Mouse (Mus musculus) midbrain, embryonic 16.5 days (tissue): ENCODE measurements around the gene Cx3cr1. TPM values are rescaled to one million over a fixed set of nuclear protein-coding genes. Genes with fewer than 3 reads are reported as not detected.

ENCODE experiments used
- ATAC-seq: fragments of 200-750 bp; cut with Nextera tagmentation; 2 replicates; pipeline ENCODE4 v1.8.0; 2017; ENCODE audit warnings: moderate TSS enrichment
- H3K27ac ChIP-seq: fragments of 300-500 bp; sonication (generic); 2 replicates; pipeline ENCODE4 v1.5.1; 2014; ENCODE audit warnings: mild to moderate bottlenecking, low read length, mixed read lengths
- H3K27me3 ChIP-seq: fragments of 300-500 bp; sonication (generic); 2 replicates; pipeline ENCODE4 v1.6.1; 2014; ENCODE audit warnings: low read depth, low read length, mixed read lengths; ENCODE audit not compliant: control insufficient read depth, insufficient read depth
- H3K36me3 ChIP-seq: fragments of 300-500 bp; sonication (generic); 2 replicates; pipeline ENCODE4 v1.6.1; 2014; ENCODE audit warnings: mild to moderate bottlenecking, low read length, moderate library complexity, mixed read lengths; ENCODE audit not compliant: control insufficient read depth, insufficient read depth
- H3K4me1 ChIP-seq: fragments of 300-500 bp; sonication (generic); 2 replicates; pipeline ENCODE4 v1.6.1; 2014; ENCODE audit warnings: mild to moderate bottlenecking, low read length, mixed read lengths; ENCODE audit not compliant: control insufficient read depth, insufficient read depth
- H3K4me2 ChIP-seq: fragments of 300-500 bp; sonication (generic); 2 replicates; pipeline ENCODE4 v1.6.1; 2014; ENCODE audit warnings: mild to moderate bottlenecking, low read length, mixed read lengths
- H3K4me3 ChIP-seq: fragments of 300-500 bp; sonication (generic); 2 replicates; pipeline ENCODE4 v1.5.1; 2014; ENCODE audit warnings: low read depth, mild to moderate bottlenecking, low read length, moderate library complexity, mixed read lengths
- H3K9ac ChIP-seq: fragments of 300-500 bp; sonication (generic); 2 replicates; pipeline ENCODE4 v1.6.1; 2014; ENCODE audit warnings: low read depth, low read length, mixed read lengths
- H3K9me3 ChIP-seq: fragments of 300-500 bp; sonication (generic); replicated peaks from 2 replicates; pipeline ENCODE4 v1.6.1; 2014; ENCODE audit warnings: mild to moderate bottlenecking, low read length, mixed read lengths; ENCODE audit not compliant: control insufficient read depth, poor library complexity, severe bottlenecking
- WGBS: fragments of 180-500 bp; shearing (Covaris S2); extraction: QIAGEN DNeasy Blood & Tissue Kit; methylation state at CpG from one replicate; pipeline ENCODE4 v1.1.7; 2014; 5-methylcytosine and 5-hydroxymethylcytosine counted together
- polyA plus RNA-seq: library from polyadenylated mRNA; unstranded; fragments of >200 nt; fragmentation: Nextera tagmentation; extraction: Ambion mirVana; gene quantifications from 2 replicates; pipeline ENCODE4 v1.2.1, GENCODE M21; 2015

Gene Cx3cr1
- polyA plus RNA-seq, 1 experiment from 2014 or later, result 8.0 TPM

DNA sequence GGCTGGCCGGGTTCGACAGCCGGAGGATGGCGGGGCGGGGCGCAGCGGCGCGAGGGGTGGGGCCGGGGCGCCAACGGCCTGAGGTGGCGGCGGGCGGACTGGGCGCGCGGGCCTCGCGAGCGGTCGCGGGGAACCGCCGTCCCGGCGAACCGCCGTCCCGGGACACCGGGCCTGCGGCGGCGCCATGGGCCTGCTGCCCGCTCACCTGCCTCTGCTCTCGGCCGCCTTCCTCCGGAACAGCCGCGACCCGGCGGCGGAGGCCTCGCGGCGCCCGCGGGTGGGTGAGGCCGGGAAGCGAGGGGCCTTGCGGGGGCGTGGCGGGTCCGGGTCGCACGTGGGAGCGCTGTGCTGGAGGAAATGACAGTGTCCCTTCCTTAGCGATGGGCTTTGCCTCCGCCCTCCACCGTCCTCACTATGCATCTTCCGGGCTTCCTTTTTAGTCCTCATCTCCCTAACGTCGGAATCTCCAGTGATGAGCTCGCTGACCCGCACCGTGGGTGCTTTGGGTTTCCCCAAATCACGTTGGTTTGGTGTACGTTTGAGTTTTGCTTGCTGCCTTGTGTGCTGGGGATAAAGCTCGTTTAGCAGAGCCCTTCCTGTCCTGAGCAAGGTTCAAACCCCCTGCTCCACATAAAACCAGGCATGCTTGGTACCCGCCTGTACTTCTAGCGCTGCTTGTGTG is 174.5 kb downstream of the Cx3cr1 start:
- 1% methylated on average over 51 of the region's 71 CpGs for WGBS
- Histone ChIP-seq H3K4me1 (peaks cover 15% of the 10 kb centered on the region), H3K27ac (peak overlapping the region; percentile 86), H3K4me2 (peak overlapping the region; percentile 99), H3K9ac (peak overlapping the region; percentile 80), H3K27me3 (no peaks in the 10 kb centered on the region; the same call in 1 of the 2 replicates), H3K4me3 (peak overlapping the region; percentile 94), H3K9me3 (no peaks in the 10 kb centered on the region), H3K36me3 (no peaks in the 10 kb centered on the region)
- peak; percentile 77 for ATAC-seq

DNA sequence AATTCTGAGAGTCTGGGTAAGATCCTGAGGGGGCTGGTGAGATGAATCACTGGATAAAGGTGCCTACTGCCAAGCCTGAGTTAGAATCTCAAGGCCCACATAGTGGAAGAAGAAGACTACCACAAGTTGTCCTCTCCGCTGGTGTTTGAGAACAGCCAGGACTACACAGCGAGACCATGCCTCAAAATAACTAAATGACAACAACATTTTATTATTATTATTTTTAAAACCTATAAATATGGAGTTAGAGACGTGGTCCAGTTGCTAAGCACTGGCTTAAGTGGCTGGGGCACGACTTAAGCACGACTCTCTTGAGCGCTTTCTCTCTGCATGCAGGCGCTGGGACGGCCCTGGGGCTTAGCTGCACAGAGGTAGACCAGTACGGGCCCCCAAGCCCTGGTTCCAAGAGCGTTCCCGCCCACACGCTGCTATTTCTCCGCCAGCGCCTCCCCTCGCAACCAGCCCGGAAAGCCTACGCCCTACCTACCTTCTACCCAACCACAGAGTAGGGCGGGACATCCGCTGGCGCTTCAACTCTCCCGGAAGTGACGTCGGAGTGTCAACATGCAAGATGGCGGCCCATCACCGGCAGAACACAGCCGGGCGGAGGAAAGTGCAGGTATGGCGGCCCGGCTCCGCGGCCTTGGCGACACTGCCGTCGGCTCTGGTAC is 175.2 kb downstream of the Cx3cr1 start, which contains the start of gene Wdr48:
Wdr48 (plus strand) TSS at position 540 of the 671 bp plus-strand sequence.
- Histone ChIP-seq H3K4me1 (peaks cover 15% of the 10 kb centered on the region), H3K9ac (peak within 1 kb of the TSS; percentile 80), H3K27me3 (no peaks in the 10 kb centered on the region; the same call in 1 of the 2 replicates), H3K36me3 (no peaks in the 10 kb centered on the region), H3K27ac (peak within 1 kb of the TSS; percentile 86), H3K4me2 (peak within 1 kb of the TSS; percentile 99), H3K9me3 (no peaks in the 10 kb centered on the region), H3K4me3 (peak within 1 kb of the TSS; percentile 94)
- peak; percentile 98 for ATAC-seq
- WGBS, result 4% methylated on average over 34 of the region's 34 CpGs

DNA sequence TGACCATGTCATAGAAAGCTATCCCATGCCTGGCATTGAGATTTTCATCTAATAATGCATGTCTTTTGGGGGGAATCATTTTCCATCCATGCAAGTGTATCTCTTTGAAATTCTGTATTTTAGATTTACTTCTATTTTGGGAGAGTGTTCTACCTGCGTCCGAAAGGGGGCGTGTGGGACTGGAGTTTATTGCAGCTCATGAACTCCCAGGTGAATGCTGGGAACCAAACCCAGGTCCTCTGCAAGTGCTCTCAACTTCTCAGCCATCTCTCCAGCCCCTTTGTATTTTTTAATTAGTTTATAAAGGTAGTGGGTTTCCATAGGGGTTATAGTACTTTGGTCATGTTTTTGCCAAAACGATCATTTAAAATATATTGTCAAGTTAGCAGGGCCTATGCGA is 175.8 kb downstream of the Cx3cr1 start:
- Histone ChIP-seq H3K27ac (peak overlapping the region; percentile 86; the same call in 1 of the 2 replicates), H3K4me2 (peak overlapping the region; percentile 75)

DNA sequence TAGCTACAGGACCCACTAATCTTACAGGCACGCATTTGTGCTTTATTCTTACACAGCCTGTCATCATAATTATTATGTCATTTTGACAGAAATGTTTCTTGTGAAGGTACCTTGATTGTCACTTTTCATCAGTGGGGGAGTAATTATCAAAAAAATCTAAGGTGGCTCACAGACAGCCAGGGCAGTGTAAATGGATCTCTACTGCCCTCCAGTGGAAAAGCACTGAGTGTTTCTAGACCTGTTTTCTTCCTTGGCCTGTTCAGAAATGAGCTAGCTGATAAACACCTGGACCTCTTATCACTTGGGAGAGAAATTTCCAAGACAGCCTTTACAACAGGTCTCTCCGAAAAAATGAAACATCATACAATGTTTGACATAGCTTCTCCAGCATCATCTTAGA is 179.0 kb downstream of the Cx3cr1 start:
- 37% methylated on average over 2 of the region's 2 CpGs for WGBS
- Histone ChIP-seq H3K9ac (no peak overlapping the region), H3K36me3 (no peaks in the 10 kb centered on the region), H3K9me3 (no peaks in the 10 kb centered on the region), H3K27me3 (no peaks in the 10 kb centered on the region; the same call in 1 of the 2 replicates), H3K4me1 (peaks cover 14% of the 10 kb centered on the region), H3K4me2 (no peak overlapping the region), H3K4me3 (no peak overlapping the region), H3K27ac (no peak overlapping the region)
- no peak for ATAC-seq

More for the DNA sequence above, 175.8 kb downstream of the Cx3cr1 start:
- Histone ChIP-seq H3K27me3 (no peaks in the 10 kb centered on the region; the same call in 1 of the 2 replicates), H3K36me3 (no peaks in the 10 kb centered on the region), H3K4me3 (no peak overlapping the region), H3K9ac (no peak overlapping the region; the same call in 1 of the 2 replicates), H3K4me1 (peaks cover 19% of the 10 kb centered on the region), H3K9me3 (no peaks in the 10 kb centered on the region)
- 91% methylated on average over 5 of the region's 5 CpGs for WGBS
- ATAC-seq, result no peak

DNA sequence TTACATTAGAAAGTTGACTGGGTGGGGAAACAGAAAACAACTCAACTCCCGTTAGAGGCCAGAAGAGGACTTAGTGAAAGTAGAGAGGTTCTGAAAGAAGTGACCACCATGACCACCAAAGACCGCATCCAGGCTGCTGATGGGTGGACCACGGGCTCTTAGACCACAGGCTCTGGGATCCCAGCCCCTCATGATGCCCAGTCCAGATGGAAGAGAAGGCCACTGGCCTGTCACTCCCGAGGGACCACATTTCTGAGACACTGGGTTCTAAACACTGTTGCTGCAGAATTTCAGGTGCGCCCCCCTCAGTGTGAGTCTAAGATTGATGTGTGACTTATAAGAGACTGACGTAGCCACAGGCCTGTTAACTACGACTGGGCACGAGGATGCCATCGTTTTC is 180.2 kb downstream of the Cx3cr1 start:
- H3K36me3 ChIP-seq, result no peaks in the 10 kb centered on the region
- no peaks in the 10 kb centered on the region; the same call in 1 of the 2 replicates for H3K27me3 ChIP-seq
- no peak overlapping the region for H3K9ac ChIP-seq
- H3K27ac ChIP-seq, result peak overlapping the region; percentile 54
- H3K9me3 ChIP-seq, result no peaks in the 10 kb centered on the region
- no peak overlapping the region for H3K4me3 ChIP-seq
- H3K4me2 ChIP-seq, result no peak overlapping the region
- no peak for ATAC-seq
- H3K4me1 ChIP-seq, result peaks cover 11% of the 10 kb centered on the region
- WGBS, result 59% methylated on average over 9 of the region's 9 CpGs

DNA sequence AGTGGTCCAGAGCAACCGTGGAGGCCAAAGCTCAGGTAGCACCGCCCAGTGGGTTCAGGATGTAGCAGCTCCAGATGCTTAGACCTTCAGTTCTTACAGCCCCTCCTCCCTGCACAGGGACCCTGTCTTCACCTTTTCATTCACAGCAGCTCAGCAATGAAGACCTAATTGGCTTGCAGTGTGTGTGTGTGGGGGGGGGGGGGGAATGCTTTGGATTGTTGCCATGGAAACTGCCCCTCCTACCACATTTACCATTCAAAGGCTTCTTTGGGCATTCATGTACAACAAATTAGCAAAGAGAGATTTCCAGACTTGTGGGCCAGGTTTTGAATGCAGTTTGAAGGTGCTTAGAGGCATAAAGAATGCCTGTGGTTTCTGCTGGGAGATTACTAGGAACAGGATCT is 180.8 kb downstream of the Cx3cr1 start:
- no peak overlapping the region for H3K4me2 ChIP-seq
- WGBS, result 7% methylated on average over 2 of the region's 2 CpGs
- peak overlapping the region; percentile 54 for H3K27ac ChIP-seq
- H3K36me3 ChIP-seq, result no peaks in the 10 kb centered on the region
- ATAC-seq, result peak; percentile 70
- no peak overlapping the region for H3K9ac ChIP-seq
- no peak overlapping the region for H3K4me3 ChIP-seq
- no peaks in the 10 kb centered on the region; the same call in 1 of the 2 replicates for H3K27me3 ChIP-seq
- H3K9me3 ChIP-seq, result no peaks in the 10 kb centered on the region
- H3K4me1 ChIP-seq, result peaks cover 6% of the 10 kb centered on the region

DNA sequence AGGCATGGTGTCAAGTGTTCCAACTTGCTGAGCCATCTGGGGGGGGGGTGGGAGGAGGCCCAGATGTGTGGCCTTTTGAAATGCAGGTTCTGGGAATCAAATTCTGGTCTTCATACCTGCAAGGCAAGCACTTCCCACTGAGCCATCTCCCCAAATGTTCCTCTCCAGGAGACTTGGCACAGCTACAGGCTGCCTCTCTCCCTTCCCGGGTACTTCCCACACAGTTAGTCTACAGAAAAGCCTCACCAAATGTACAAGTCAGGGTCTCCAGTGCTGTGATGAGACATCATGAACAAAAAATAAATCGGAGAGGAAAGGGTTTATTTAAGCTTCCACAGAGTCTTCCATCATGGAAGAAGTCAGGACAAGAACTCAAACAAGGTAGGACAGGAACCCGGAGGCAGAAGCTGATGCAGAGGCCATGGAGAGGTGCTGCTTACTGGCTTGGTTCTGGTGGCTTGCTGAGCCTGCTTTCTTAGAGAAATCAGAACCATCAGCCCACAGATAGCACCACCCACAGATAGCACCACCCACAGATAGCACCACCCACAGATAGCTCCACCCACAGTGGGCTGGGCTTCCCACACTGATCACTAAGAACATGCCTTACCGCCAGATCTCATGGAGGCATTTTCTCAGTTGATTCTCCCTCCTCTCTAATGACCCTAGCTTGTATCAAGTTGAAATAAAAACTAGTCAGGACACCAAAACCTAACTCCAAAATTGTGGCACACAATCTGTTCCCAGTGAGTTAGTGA is 182.4 kb downstream of the Cx3cr1 start:
- H3K4me2 ChIP-seq, result no peak overlapping the region
- no peak overlapping the region for H3K9ac ChIP-seq
- no peaks in the 10 kb centered on the region for H3K27me3 ChIP-seq
- 82% methylated on average over 4 of the region's 4 CpGs for WGBS
- H3K36me3 ChIP-seq, result no peaks in the 10 kb centered on the region
- H3K9me3 ChIP-seq, result no peaks in the 10 kb centered on the region
- H3K4me1 ChIP-seq, result peaks cover 6% of the 10 kb centered on the region
- no peak overlapping the region for H3K27ac ChIP-seq
- no peak for ATAC-seq
- H3K4me3 ChIP-seq, result no peak overlapping the region

DNA sequence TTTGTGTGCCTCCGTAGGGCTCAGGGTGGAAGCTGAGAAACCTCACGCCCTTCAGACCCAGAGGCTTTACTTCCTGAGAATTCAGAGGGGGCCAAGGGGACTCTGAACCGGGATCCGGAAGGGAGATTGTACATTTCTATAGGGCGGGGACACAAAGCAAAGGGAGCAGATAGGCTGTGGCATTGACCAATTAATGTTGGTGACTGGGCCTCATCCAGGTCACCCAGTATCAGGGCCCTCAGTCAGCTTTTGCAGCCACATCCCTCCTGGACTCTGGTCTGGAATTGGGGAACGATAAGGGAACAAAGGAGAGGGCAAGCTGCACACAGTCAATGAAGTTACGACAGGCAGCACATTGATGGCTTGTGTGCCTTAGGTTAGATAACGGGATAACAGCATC is 215.5 kb downstream of the Cx3cr1 start:
- WGBS, result 77% methylated on average over 8 of the region's 8 CpGs
- H3K27me3 ChIP-seq, result no peaks in the 10 kb centered on the region
- H3K27ac ChIP-seq, result no peak overlapping the region
- ATAC-seq, result no peak
- H3K4me1 ChIP-seq, result peaks cover 8% of the 10 kb centered on the region; the same call in 1 of the 2 replicates
- no peaks in the 10 kb centered on the region for H3K36me3 ChIP-seq
- no peak overlapping the region for H3K4me3 ChIP-seq
- no peak overlapping the region for H3K9ac ChIP-seq
- no peak overlapping the region for H3K4me2 ChIP-seq
- no peaks in the 10 kb centered on the region; the same call in 1 of the 2 replicates for H3K9me3 ChIP-seq
